Mouse (Mus musculus) myocyte (in vitro differentiated cells): ENCODE measurements around the gene Tnrc18. TPM values are rescaled to one million over a fixed set of nuclear protein-coding genes. Genes with fewer than 3 reads are reported as not detected.

Experiments
- H3K27me3 ChIP-seq: one replicate; pipeline ENCODE4 v1.6.1; 2011; ENCODE audit not compliant: control insufficient read depth, insufficient read depth, insufficient read length
- H3K36me3 ChIP-seq: one replicate; pipeline ENCODE4 v1.6.1; 2011; ENCODE audit not compliant: control insufficient read depth, insufficient read depth
- H3K4me2 ChIP-seq: one replicate; pipeline ENCODE4 v1.6.1; 2011; ENCODE audit warnings: low read depth, control low read depth
- H3K4me3 ChIP-seq: one replicate; pipeline ENCODE4 v1.5.1; 2011; ENCODE audit warnings: mild to moderate bottlenecking, control low read depth, moderate library complexity
- H3K79me2 ChIP-seq: one replicate; pipeline ENCODE4 v1.6.1; 2011; ENCODE audit not compliant: control insufficient read depth, insufficient read depth
- H3ac ChIP-seq: one replicate; pipeline ENCODE4 v1.6.1; 2011; ENCODE audit not compliant: control insufficient read depth, insufficient read length
- CEBPB ChIP-seq: IDR thresholded peaks from 2 replicates; pipeline ENCODE4 v1.6.1; 2011; ENCODE audit warnings: mild to moderate bottlenecking, moderate library complexity; ENCODE audit not compliant: poor library complexity, insufficient read depth, severe bottlenecking
- E2F4 ChIP-seq: IDR thresholded peaks from one replicate; pipeline ENCODE4 v1.6.1; 2011; ENCODE audit warnings: mild to moderate bottlenecking, control low read depth, moderate library complexity; ENCODE audit not compliant: insufficient read depth
- MAX ChIP-seq: IDR thresholded peaks from one replicate; pipeline ENCODE4 v1.6.1; 2011; ENCODE audit warnings: low read depth, mild to moderate bottlenecking, control low read depth
- MYOD1 ChIP-seq, 3 experiments: IDR thresholded peaks; one replicate each; pipeline ENCODE4 v1.6.1; 2011; ENCODE audit warnings: control low read depth in 2 of 3, low read depth in 2 of 3, mild to moderate bottlenecking in 2 of 3, moderate library complexity in 1 of 3; ENCODE audit not compliant: insufficient read length in 2 of 3, control insufficient read depth in 1 of 3
- MYOG ChIP-seq, 3 experiments: IDR thresholded peaks; one replicate each; pipeline ENCODE4 v1.6.1; 2011; ENCODE audit warnings: control low read depth in 2 of 3, low read depth in 2 of 3, mild to moderate bottlenecking in 2 of 3; ENCODE audit not compliant: insufficient read length in 2 of 3, control insufficient read depth in 1 of 3, insufficient read depth in 1 of 3
- POLR2A ChIP-seq: IDR thresholded peaks from one replicate; pipeline ENCODE4 v1.6.1; 2011; ENCODE audit warnings: low read depth, mild to moderate bottlenecking, control low read depth, moderate library complexity; ENCODE audit not compliant: insufficient read length
- POLR2AphosphoS2 ChIP-seq: IDR thresholded peaks from one replicate; pipeline ENCODE4 v1.6.1; 2011; ENCODE audit warnings: low read depth, control low read depth; ENCODE audit not compliant: insufficient read length
- REST ChIP-seq: IDR thresholded peaks from one replicate; pipeline ENCODE4 v1.6.1; 2011; ENCODE audit warnings: mild to moderate bottlenecking, control low read depth, moderate library complexity; ENCODE audit not compliant: insufficient read depth, insufficient read length
- SRF ChIP-seq: IDR thresholded peaks from one replicate; pipeline ENCODE4 v1.6.1; 2011; ENCODE audit warnings: low read depth; ENCODE audit not compliant: control insufficient read depth, insufficient read length
- TCF12 ChIP-seq: IDR thresholded peaks from one replicate; pipeline ENCODE4 v1.6.1; 2011; ENCODE audit warnings: mild to moderate bottlenecking, control low read depth; ENCODE audit not compliant: poor library complexity, insufficient read depth, severe bottlenecking
- TCF3 ChIP-seq: IDR thresholded peaks from one replicate; pipeline ENCODE4 v1.6.1; 2011; ENCODE audit warnings: low read depth, control low read depth; ENCODE audit not compliant: insufficient read length
- USF1 ChIP-seq: IDR thresholded peaks from one replicate; pipeline ENCODE4 v1.6.1; 2011; ENCODE audit warnings: low read depth, mild to moderate bottlenecking, control low read depth, moderate library complexity
- polyA plus RNA-seq: library from polyadenylated mRNA; unstranded; fragments of >200 nt; fragmentation: generic; extraction: Trizol; gene quantifications from one replicate; pipeline ENCODE4 v1.2.1, GENCODE M21; 2012; ENCODE audit warnings: missing spikeins

The Tnrc18 gene
- polyA plus RNA-seq, 1 experiment: 26.2 TPM

GRCm38 (mm10) chr5:142697742-142698141 is 119.7 kb downstream of the Tnrc18 start:
- peaks cover 27% of the 10 kb centered on the region for H3K27me3 ChIP-seq
- no peak overlapping the region for H3ac ChIP-seq
- TF ChIP-seq MAX: no peak
- TF ChIP-seq POLR2A: no peak
- no peak for TF ChIP-seq CEBPB
- H3K36me3 ChIP-seq: no peaks in the 10 kb centered on the region
- no peaks in the 10 kb centered on the region for H3K79me2 ChIP-seq
- H3K4me2 ChIP-seq: no peak overlapping the region
- no peak overlapping the region for H3K4me3 ChIP-seq

- Histone ChIP-seq H3K79me2 (no peaks in the 10 kb centered on the region), H3ac (no peak overlapping the region), H3K4me3 (no peak overlapping the region), H3K4me2 (no peak overlapping the region), H3K36me3 (no peaks in the 10 kb centered on the region), H3K27me3 (peaks cover 25% of the 10 kb centered on the region)
- TF ChIP-seq MYOD1 (IDR thresholded peaks at IDR 0.05; ENCODE audit: control insufficient read depth in 1 of 3, insufficient read length in 2 of 3, low read depth in 2 of 3) (no peak), MAX (no peak), POLR2AphosphoS2 (no peak), SRF (no peak)
Measured at GRCm38 (mm10) chr5:142696865-142697264, 120.6 kb downstream of the Tnrc18 start.

- H3K4me2 ChIP-seq: no peak overlapping the region
- TF ChIP-seq CEBPB (no peak), SRF (no peak), E2F4 (no peak), POLR2AphosphoS2 (no peak), TCF12 (no peak), REST (no peak), MAX (no peak), TCF3 (no peak), USF1 (no peak), POLR2A (no peak), MYOD1 (IDR thresholded peaks at IDR 0.05; ENCODE audit: control insufficient read depth in 1 of 3, insufficient read length in 2 of 3, low read depth in 2 of 3) (no peak), MYOG (IDR thresholded peaks at IDR 0.05; ENCODE audit: control insufficient read depth in 1 of 3, insufficient read depth in 1 of 3, insufficient read length in 2 of 3, low read depth in 2 of 3) (no peak)
- no peak overlapping the region for H3ac ChIP-seq
- H3K27me3 ChIP-seq: peaks cover 19% of the 10 kb centered on the region
- no peak overlapping the region for H3K4me3 ChIP-seq
- H3K36me3 ChIP-seq: no peaks in the 10 kb centered on the region
- no peaks in the 10 kb centered on the region for H3K79me2 ChIP-seq
Measured at GRCm38 (mm10) chr5:142696258-142696657, 121.2 kb downstream of the Tnrc18 start.

GRCm38 (mm10) chr5:142694627-142695340 is 122.7 kb downstream of the Tnrc18 start:
- H3K36me3 ChIP-seq: no peaks in the 10 kb centered on the region
- TF ChIP-seq TCF12 (no peak), MAX (no peak), TCF3 (no peak), REST (peak; percentile 83), CEBPB (no peak), POLR2AphosphoS2 (no peak), MYOD1 (IDR thresholded peaks at IDR 0.05; ENCODE audit: control insufficient read depth in 1 of 3, insufficient read length in 2 of 3, low read depth in 2 of 3) (no peak), POLR2A (no peak)
- H3K27me3 ChIP-seq: peaks cover 10% of the 10 kb centered on the region

GRCm38 (mm10) chr5:142693738-142694430 is 123.6 kb downstream of the Tnrc18 start:
- no peaks in the 10 kb centered on the region for H3K36me3 ChIP-seq
- H3K4me2 ChIP-seq: no peak overlapping the region
- H3ac ChIP-seq: no peak overlapping the region
- H3K4me3 ChIP-seq: no peak overlapping the region
- H3K79me2 ChIP-seq: no peaks in the 10 kb centered on the region
- H3K27me3 ChIP-seq: peaks cover 19% of the 10 kb centered on the region
- TF ChIP-seq USF1 (no peak), TCF3 (no peak), MAX (no peak), POLR2A (no peak), REST (no peak), MYOG (IDR thresholded peaks at IDR 0.05; ENCODE audit: control insufficient read depth in 1 of 3, insufficient read depth in 1 of 3, insufficient read length in 2 of 3, low read depth in 2 of 3) (no peak), SRF (no peak)

More at GRCm38 (mm10) chr5:142694627-142695340, 122.7 kb downstream of the Tnrc18 start:
- Histone ChIP-seq H3K4me2 (no peak overlapping the region), H3ac (no peak overlapping the region), H3K79me2 (no peaks in the 10 kb centered on the region), H3K4me3 (no peak overlapping the region)
